Mouse (Mus musculus): ENCODE results near the gene Actb. TPM values are rescaled to one million over a fixed set of nuclear protein-coding genes. Genes with fewer than 3 reads are reported as not detected.

Actb gene
- total and polyA plus RNA-seq, 3 experiments: 1,403 to 4,417 (median 3,042) TPM

DNA sequence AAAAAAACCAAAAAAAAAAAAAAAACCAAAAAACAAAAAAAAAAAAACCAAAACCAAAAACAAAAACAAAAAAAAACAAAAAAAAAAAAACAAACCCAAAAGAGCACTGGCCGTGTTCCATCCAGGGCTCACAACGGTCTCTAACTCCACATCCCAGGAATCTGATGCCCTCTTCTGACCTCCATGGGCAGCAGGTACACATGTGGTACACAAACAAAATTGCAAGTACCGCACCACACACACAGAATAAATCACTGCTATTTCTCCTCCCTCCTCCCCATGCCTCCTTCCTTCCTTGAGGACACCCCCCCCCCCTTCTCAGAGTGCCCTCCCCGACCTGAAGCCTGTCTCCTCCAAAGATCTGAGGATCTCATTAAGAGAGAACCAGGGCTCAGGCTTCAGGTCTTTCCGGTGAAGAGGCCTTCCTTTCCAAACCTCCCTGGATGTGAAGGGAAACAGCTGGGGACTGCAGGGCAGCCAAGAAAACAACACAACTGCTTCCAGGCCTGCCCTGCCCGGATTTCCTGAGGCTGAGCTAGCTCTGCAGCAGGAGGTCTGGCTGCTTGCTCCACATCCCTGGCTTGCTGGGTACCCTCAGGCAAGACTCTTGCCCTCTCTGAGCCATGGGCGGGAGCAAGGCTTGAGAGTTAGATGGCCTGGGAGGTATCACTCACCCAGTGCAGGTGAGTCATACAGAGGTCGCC, 38.6 kb upstream of the Actb start:
- H3K4me3 ChIP-seq (ENCODE audit: control insufficient read depth in 1 of 2, insufficient read depth in 1 of 2, low read depth in 2 of 2, low read length in 2 of 2): no peak overlapping the region
- no peaks in the 10 kb centered on the region for H3K36me3 ChIP-seq (ENCODE audit: control insufficient read depth in 1 of 2, insufficient read depth in 2 of 2, low read length in 2 of 2)
- no peak for DNase-seq (ENCODE audit: low read depth, low spot score)
- TF ChIP-seq TCF12 (IDR thresholded peaks at IDR 0.05; ENCODE audit: low read depth, low read length) (no peak), CHD1 (IDR thresholded peaks at IDR 0.05; ENCODE audit: low read depth, low read length) (no peak), KAT2A (conservative IDR thresholded peaks at IDR 0.05; ENCODE audit: low read depth, low read length) (no peak), GABPA (IDR thresholded peaks at IDR 0.05; ENCODE audit: low read depth, low read length) (no peak), SIN3A (IDR thresholded peaks at IDR 0.05; ENCODE audit: low read length) (no peak), UBTF (IDR thresholded peaks at IDR 0.05; ENCODE audit: borderline replicate concordance, insufficient read depth, low read depth, low read length) (no peak), E2F4 (IDR thresholded peaks at IDR 0.05; ENCODE audit: borderline replicate concordance, low read depth, low read length) (no peak), MAX (IDR thresholded peaks at IDR 0.05; ENCODE audit: low read length) (no peak), NELFE (IDR thresholded peaks at IDR 0.05; ENCODE audit: low read depth, low read length) (no peak), POLR2AphosphoS2 (IDR thresholded peaks at IDR 0.05; ENCODE audit: low read length) (no peak), NRF1 (IDR thresholded peaks at IDR 0.05; ENCODE audit: insufficient read depth, low read depth, low read length, poor library complexity, severe bottlenecking) (no peak), USF2 (IDR thresholded peaks at IDR 0.05; ENCODE audit: borderline replicate concordance in 1 of 2, insufficient read depth in 1 of 2, low read depth in 1 of 2, low read length in 2 of 2) (no peak), HCFC1 (IDR thresholded peaks at IDR 0.05; ENCODE audit: low read depth, low read length) (no peak), MAZ (IDR thresholded peaks at IDR 0.05; ENCODE audit: low read depth, low read length) (no peak), USF1 (IDR thresholded peaks at IDR 0.05; ENCODE audit: low read depth, low read length) (no peak), CTCF (IDR thresholded peaks at IDR 0.05 in 2 of 3, conservative IDR thresholded peaks at IDR 0.05 in 1 of 3; ENCODE audit: control insufficient read depth in 1 of 3, insufficient read depth in 1 of 3, low read depth in 2 of 3, low read length in 3 of 3, poor library complexity in 1 of 3, severe bottlenecking in 1 of 3) (no peak), POLR2A (IDR thresholded peaks at IDR 0.05; ENCODE audit: control insufficient read depth in 1 of 2, insufficient read depth in 1 of 2, low read depth in 1 of 2, low read length in 2 of 2, poor library complexity in 1 of 2) (no peak), MEF2A (IDR thresholded peaks at IDR 0.05; ENCODE audit: extremely low read depth, insufficient replicate concordance, low read depth, low read length, poor library complexity, severe bottlenecking) (no peak)
- H3K9me3 ChIP-seq (replicated peaks; ENCODE audit: insufficient read depth, low read length): no peaks in the 10 kb centered on the region
- no peaks in the 10 kb centered on the region for H3K4me1 ChIP-seq (ENCODE audit: control insufficient read depth in 1 of 2, insufficient read depth in 2 of 2, low read length in 2 of 2)
- no peak overlapping the region for H3K27ac ChIP-seq (ENCODE audit: control insufficient read depth, low read depth, low read length)
- H3K27me3 ChIP-seq (ENCODE audit: control insufficient read depth in 1 of 2, insufficient read depth in 2 of 2, low read length in 2 of 2): 0 out of 4 replicates have a peak, but pooled peaks cover 0 to 2% of the 10 kb centered on the region in 2 experiments
- no peak overlapping the region for H3K9ac ChIP-seq (ENCODE audit: control insufficient read depth, low read depth, low read length, poor library complexity, severe bottlenecking)
- H3K79me2 ChIP-seq (ENCODE audit: control insufficient read depth, insufficient read depth, low read length, poor library complexity): no peaks in the 10 kb centered on the region

DNA sequence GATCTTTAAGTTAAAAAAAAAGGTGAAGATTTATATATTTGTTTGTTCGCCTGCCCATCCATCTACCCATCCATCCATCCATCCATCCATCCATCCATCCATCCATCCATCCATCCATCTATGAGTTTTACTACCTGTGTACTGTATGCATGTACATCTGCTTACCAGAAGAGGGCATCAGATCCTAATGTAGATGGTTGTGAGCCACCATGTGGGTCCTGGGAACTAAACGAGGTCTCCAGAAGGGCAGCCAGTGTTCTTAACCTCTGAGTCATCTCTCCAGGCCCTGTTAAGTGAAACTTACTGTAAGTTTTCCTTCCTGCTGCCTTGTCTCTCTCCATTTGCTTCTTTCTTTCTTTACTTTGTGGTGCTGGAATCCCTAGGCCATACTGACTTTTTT, 33.8 kb upstream of the Actb start:
- no peaks in the 10 kb centered on the region for H3K27me3 ChIP-seq (ENCODE audit: control insufficient read depth in 1 of 2, insufficient read depth in 2 of 2, low read length in 2 of 2)
- peaks cover 0 to 7% of the 10 kb centered on the region in 2 experiments; a peak in 2 of 4 replicates for H3K4me1 ChIP-seq (ENCODE audit: control insufficient read depth in 1 of 2, insufficient read depth in 2 of 2, low read length in 2 of 2)
- H3K36me3 ChIP-seq (ENCODE audit: control insufficient read depth in 1 of 2, insufficient read depth in 2 of 2, low read length in 2 of 2): peaks cover 0 to 5% of the 10 kb centered on the region in 2 experiments; a peak in 1 of 4 replicates
- no peak overlapping the region for H3K9ac ChIP-seq (ENCODE audit: control insufficient read depth, low read depth, low read length, poor library complexity, severe bottlenecking)
- H3K9me3 ChIP-seq (replicated peaks; ENCODE audit: insufficient read depth, low read length): no peaks in the 10 kb centered on the region
- peak; percentile 62 for DNase-seq (ENCODE audit: low read depth, low spot score)
- no peak overlapping the region for H3K4me3 ChIP-seq (ENCODE audit: control insufficient read depth in 1 of 2, insufficient read depth in 1 of 2, low read depth in 2 of 2, low read length in 2 of 2)
- H3K79me2 ChIP-seq (ENCODE audit: control insufficient read depth, insufficient read depth, low read length, poor library complexity): no peaks in the 10 kb centered on the region
- no peak overlapping the region for H3K27ac ChIP-seq (ENCODE audit: control insufficient read depth, low read depth, low read length)
- TF ChIP-seq MAFK (IDR thresholded peaks at IDR 0.05; ENCODE audit: borderline replicate concordance, low read depth, low read length) (no peak), POLR2A (IDR thresholded peaks at IDR 0.05; ENCODE audit: control insufficient read depth in 1 of 2, insufficient read depth in 1 of 2, low read depth in 1 of 2, low read length in 2 of 2, poor library complexity in 1 of 2) (no peak), CTCF (IDR thresholded peaks at IDR 0.05 in 2 of 3, conservative IDR thresholded peaks at IDR 0.05 in 1 of 3; ENCODE audit: control insufficient read depth in 1 of 3, insufficient read depth in 1 of 3, low read depth in 2 of 3, low read length in 3 of 3, poor library complexity in 1 of 3, severe bottlenecking in 1 of 3) (peak; percentile 32 to 67 (median 42); a peak in 5 of 6 replicates), HCFC1 (IDR thresholded peaks at IDR 0.05; ENCODE audit: low read depth, low read length) (no peak), ELF1 (IDR thresholded peaks at IDR 0.05; ENCODE audit: low read depth, low read length) (no peak), ZMIZ1 (IDR thresholded peaks at IDR 0.05; ENCODE audit: low read depth, low read length) (no peak), POLR2AphosphoS5 (IDR thresholded peaks at IDR 0.05; ENCODE audit: borderline replicate concordance, low read depth, low read length) (no peak), JUND (IDR thresholded peaks at IDR 0.05; ENCODE audit: low read depth, low read length) (no peak), GABPA (IDR thresholded peaks at IDR 0.05; ENCODE audit: low read depth, low read length) (no peak), USF2 (IDR thresholded peaks at IDR 0.05; ENCODE audit: borderline replicate concordance in 1 of 2, insufficient read depth in 1 of 2, low read depth in 1 of 2, low read length in 2 of 2) (no peak), MYC (IDR thresholded peaks at IDR 0.05; ENCODE audit: low read depth, low read length) (peak; percentile 64; the same call in 1 of the 2 replicates), KAT2A (conservative IDR thresholded peaks at IDR 0.05; ENCODE audit: low read depth, low read length) (no peak), UBTF (IDR thresholded peaks at IDR 0.05; ENCODE audit: borderline replicate concordance, insufficient read depth, low read depth, low read length) (no peak), TAL1 (IDR thresholded peaks at IDR 0.05; ENCODE audit: low read length) (no peak), RCOR1 (IDR thresholded peaks at IDR 0.05; ENCODE audit: low read depth, low read length) (no peak), TBP (IDR thresholded peaks at IDR 0.05; ENCODE audit: low read depth, low read length) (no peak), TCF12 (IDR thresholded peaks at IDR 0.05; ENCODE audit: low read depth, low read length) (no peak), MAX (IDR thresholded peaks at IDR 0.05; ENCODE audit: low read length) (no peak), POLR2AphosphoS2 (IDR thresholded peaks at IDR 0.05; ENCODE audit: low read length) (no peak)

Data from MEL (cell line).